Mouse (Mus musculus) left cerebral cortex, postnatal 14 days (tissue): ENCODE measurements around the gene Pakap. TPM values are rescaled to one million over a fixed set of nuclear protein-coding genes. Genes with fewer than 3 reads are reported as not detected.

Experiments
- DNase-seq, 2 experiments: peaks; one replicate each; pipeline ENCODE4 v3.0.0; 2021 to 2022; ENCODE audit warnings: low spot score in 2 of 2, mixed read lengths in 1 of 2
- intact Hi-C: fragments of 180-260 bp; cut with DNase I; formaldehyde crosslinking; loops from one replicate; pipeline ENCODE4 v1.15.1; 2025
- total RNA-seq, 2 experiments: library from RNA; stranded (reverse); gene quantifications; 2 replicates each; pipeline ENCODE4 v1.2.3; 2021

Gene Pakap
- total RNA-seq, 2 experiments from 2014 or later: 20.4 to 21.3 TPM

DNA sequence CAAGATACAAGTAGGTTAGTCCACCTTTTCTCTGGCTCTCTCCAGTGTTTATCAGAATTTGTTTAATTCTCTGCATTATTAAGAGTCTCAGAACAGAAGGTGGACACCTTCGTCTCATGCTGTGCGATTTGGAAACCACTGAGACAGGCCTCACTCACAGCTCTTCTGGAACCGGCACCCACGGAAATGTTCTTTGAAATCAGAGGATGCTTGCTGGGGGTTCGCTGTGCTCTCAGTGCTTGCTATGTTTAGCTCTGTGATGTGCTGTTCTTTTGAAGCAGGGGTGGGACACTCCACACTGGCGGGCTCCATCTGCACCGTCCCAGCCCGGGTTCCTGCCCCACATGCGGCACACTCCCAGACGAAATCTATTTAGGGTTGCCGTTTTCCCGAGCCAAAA, 88.4 kb downstream of the Pakap start:
- intact Hi-C loops: loop anchor here (1.0 kb wide), 1 partner anchor 17 kb away; no protein-coding TSS in a partner anchor

DNA sequence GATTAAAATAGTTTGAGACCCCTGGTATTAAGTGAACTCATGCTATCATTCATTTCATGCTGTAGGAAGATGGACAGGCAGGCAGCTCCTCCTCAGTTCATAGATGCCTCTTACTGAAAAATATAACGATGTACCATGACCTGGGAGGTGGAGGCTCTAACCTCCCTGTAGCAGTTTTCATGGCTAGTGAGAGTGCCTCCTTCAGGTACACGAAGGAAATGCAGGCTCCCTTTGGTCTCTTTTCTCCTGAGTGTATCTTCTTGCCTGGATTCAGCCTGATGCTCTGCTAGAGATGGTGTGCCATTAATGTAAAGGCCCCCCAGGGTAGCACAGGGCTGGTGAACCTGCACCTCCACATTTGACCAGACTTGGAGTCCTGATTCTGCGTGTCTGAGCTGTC, 88.9 kb downstream of the Pakap start:
- DNase-seq: no peak
- intact Hi-C loops: loop anchor here (1.0 kb wide), 1 partner anchor 18 kb away; no protein-coding TSS in a partner anchor

More for the DNA sequence above, 88.4 kb downstream of the Pakap start:
- DNase-seq: peak; percentile 59 to 60

DNA sequence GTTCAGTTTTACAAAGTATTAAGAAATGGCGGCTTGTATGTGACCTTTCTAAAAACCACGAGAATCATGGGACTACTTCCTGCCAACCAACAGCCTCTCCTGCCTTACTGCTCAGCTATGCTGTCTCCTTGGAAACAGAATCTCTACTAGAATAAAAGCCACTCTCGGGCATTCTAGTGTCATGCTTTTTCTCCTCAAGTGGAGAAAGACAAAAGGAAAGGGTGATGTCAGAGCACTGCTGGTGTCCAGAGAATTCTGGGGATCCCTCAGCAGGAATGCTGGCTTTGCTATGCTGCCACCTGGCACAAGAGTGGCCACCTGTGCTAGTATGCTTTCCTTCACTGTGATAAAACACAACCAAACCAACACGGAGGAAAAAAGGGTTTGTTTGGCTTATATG, 92.5 kb downstream of the Pakap start:
- intact Hi-C loops: no loop called here

DNA sequence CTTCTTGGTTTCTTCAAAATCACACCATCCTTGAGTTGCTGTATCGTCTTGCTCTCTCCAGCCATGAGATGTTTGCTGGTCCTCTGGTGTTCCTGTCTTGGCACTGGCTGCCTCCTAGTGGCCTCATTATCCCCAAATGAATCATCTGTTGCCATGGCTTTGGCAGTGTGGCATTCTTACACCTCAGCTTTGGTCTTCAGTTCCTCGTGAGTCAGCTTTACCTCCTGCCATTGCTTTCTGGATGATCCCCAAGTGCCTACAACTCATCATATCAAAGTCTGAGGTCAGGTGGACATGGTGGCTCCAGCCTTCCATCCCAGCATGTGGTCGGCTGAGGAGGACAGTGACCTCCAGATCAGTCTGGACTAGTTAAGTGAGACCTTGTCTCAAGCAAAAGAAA, 98.1 kb downstream of the Pakap start:
- intact Hi-C loops: no loop called here
- DNase-seq: no peak

More for the DNA sequence above, 92.5 kb downstream of the Pakap start:
- DNase-seq: peak in 1 of 2 experiments; percentile 48

DNA sequence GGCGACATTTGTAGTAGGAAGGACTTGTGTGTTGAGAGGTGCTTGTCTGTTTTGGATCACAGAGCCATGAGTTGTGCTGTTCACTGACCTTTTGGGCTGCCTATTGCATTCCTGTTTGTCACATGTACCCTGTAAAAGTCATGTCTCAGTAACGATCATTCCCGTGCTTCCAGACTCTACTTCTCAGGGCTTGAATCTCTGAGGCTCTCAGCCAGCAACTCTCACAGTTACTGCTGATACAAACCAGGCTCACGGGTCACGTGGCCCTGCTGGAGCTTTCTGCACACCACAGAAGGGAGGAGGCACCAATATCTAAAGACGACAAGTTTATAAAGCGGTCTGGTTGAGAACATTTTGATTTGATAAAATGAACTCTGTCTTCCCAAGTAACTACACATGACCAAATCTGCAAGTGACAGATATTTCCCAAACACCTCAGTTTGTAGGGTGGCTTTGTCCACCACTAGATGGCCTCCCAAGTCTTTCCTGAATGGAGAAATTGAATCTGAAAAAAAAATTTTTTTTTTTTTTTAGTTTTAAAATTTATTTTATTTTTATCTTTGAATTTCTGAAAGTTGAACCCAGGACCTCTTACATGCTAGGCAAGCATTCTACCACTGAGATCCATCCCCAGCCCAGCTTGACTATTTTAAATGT, 103.0 kb downstream of the Pakap start:
- no peak for DNase-seq
- intact Hi-C loops: loop anchor here (5.0 kb wide), 2 partner anchors 111 to 211 kb away; no protein-coding TSS in a partner anchor

DNA sequence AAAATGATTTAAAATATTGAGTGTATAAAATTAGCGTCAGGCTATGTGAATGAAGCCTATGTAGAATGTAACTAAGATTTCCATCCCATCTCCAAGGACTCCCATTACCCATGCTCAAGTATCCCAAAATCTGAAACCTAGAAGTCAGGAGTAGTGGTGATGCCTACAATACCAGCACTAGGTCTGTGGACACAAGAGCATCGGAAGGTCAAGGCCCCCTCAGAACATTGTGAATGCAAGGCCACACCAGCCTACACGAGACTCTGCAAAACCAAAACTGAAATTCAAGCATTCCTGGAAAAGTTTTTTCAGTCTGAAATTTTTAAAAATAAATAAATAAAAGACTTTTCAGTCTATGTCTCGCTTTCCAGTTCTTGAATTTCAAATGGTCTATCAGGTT, 104.6 kb downstream of the Pakap start:
- intact Hi-C loops: loop anchor here (5.0 kb wide), 2 partner anchors 110 to 210 kb away; no protein-coding TSS in a partner anchor
- DNase-seq: no peak

DNA sequence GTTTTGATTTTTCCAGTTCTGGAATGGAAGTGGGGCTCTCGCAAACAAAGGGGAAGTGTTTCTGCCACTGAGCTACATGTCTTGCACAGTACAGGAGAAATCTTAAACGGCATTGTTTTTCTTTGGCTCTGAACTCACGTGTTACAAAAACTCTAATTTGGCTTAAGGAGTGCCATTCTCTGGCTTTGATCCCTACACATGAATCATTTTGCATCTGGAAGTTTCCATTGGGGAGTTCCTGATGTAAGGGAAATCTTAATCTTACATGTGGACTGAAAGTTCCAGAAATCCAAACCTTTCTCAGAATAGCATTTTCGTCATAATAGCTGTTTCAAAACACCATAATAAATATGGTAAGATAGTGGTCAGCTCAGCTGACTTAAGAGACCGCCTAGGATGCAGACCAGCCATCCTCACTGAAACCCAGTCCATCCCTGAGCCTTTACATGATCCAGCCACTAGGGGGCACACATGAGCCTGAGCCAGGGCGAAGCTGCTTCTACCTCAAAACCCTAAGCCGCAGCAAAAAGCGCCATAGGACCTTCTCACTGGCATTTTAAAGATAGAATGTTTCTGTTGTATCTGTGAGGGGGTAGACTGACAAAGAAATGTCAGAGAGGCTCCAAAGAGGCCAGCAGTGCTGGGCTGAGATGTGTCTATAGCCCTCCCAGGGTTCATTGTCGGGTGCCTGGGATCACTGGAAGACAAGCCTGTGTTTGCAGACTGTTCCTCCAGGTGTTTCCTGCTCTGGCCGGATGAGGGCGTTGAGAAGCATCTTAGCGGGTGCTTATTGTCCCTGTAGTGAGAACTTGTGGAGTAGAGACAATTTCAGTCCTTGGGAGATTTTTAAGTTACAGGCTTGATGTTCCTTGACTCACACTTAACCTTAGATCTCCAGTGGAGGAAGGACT, 105.3 kb downstream of the Pakap start:
- intact Hi-C loops: loop anchor here (5.0 kb wide), 2 partner anchors 109 to 209 kb away; no protein-coding TSS in a partner anchor
- peak; percentile 84 to 89 for DNase-seq

DNA sequence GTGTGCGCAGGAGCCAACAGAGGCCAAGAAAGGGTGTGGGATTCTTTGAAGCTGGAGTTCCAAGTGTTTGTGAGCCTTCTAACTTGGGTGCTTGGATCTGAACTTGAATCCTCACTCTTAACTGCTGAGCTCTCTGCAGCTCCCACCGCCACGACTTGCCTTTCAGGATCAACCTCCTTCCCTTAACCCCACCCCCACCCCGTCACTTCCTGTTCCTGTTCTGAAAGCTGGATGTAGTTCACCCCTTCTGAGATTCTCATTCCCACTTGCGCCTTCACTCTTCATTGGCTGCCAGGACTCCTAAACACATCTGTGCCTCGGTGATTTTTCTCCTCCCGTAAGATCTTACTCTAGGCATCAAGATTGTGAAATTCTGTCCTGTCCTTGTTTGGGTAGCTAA, 106.4 kb downstream of the Pakap start:
- no peak for DNase-seq
- intact Hi-C loops: loop anchor here (5.0 kb wide), 2 partner anchors 108 to 208 kb away; no protein-coding TSS in a partner anchor

DNA sequence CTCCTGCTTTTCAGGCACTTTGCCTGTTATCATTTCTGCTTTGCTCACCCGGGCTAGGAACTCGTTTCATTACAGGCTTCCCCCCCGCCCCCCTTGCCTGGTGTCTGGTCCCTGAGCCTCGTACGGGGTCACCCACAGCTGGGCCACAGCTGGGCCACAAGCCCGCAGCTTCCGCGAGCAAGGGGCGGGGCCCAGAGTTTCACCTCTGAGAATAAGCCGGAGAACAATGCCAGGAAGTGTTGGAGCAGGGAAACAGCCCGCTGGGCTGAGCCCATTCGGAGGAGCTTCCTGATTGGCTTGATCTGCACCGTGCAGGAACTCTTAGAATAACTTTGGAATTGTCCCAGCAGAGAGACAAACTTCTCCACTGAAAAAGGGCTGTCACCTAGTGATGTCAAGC, 107.4 kb downstream of the Pakap start:
- no peak for DNase-seq
- intact Hi-C loops: no loop called here

DNA sequence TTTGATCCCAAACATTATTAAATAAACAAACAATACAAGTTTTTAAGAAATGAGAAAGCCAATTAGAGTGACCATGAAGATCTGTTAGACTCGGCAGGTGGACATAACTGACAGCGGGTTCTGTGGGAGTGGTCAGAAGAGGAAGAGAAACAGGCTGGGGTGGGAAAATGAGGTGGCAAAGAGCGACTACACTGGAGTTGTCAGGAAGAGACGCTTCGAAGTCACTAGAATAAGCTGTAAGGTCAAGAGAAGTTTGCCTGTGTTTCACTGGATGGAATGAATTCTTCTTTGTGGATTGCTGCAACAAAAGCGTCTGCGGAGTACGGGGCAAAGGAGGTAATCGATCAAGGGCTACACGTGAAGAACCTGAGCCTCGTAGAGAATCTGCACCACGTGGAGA, 109.9 kb downstream of the Pakap start:
- intact Hi-C loops: no loop called here
- no peak for DNase-seq

DNA sequence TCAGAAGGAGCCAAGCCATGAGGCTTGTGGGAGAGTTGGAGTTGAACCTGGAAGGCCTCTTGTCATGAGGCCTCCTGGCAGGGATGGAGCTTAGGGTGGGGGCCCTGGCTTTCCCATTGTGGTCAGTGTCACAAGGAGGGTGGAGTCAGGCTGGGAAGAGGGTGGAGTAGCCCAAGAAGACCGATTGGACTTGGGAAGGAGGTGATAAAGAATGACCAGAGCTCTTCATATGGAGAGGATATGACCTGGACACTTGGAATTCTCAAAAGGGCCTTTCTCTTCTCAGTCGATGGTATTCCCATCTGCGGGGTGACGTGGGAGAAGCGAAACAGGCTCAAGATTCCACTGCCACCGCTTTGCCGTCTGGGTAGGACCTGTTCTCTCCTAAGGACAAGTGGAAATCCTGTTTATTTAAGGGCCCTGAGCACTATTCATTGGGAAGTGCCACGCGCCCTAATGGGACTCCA, 111.0 kb downstream of the Pakap start:
- DNase-seq: no peak
- intact Hi-C loops: no loop called here

DNA sequence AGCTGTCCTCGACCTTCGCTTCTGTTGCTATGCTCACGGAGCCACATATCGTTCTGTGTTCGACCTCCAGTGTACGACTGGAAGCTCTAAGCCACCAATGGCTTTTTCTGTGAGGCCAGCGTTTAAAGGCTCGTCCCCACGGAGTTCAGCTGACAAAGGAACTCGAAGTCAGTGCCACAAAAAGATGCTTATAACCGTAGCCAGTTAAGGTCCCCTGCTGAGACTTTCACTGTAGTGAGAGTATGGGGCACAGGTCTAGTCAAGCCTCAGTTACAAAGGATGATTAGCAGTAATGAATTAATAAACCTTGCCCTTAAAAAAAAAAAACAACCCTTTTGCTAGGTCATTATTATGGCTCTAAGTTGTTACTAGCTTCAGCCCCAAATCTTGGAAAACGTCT, 112.2 kb downstream of the Pakap start:
- intact Hi-C loops: no loop called here

DNA sequence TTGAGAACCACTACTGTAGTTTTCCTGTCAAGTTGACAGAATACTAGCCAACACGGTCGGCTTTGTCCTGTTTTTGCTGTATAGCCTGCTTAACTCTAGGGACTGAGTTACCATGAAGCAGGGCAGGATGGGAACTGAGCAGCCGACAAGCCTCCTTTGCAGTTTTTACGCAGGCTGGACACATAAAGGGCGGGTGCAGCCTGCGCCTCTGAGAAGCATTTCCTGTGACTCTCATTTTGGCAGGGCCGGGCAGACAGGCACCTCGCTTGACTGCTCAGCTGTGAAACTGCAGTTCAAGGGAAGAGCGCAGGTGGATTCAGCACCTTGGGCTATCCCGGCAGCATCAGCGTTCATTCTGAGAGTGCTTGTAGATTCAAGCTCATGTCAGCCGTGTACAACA, 113.5 kb downstream of the Pakap start:
- DNase-seq: no peak
- intact Hi-C loops: no loop called here

More for the DNA sequence above, 112.2 kb downstream of the Pakap start:
- DNase-seq: no peak

DNA sequence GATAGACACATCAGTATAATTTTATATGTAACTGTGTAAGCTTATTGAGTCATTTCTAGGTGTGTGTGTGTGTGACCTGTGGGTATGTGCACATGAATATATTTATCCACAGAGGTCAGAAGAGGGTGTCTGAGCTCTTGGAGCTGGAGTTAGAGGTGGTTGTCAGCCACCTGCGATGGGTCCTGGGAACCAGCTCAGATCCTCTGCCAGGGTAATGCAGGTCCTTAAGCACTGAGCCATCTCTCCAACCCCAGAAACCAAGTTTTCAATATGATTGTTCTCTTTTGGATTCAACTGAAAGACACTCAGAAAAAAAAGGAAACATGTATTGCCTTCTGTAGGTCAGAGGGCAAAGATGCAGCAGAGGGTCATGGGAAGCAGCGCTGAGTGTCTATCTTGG, 114.4 kb downstream of the Pakap start:
- intact Hi-C loops: no loop called here

DNA sequence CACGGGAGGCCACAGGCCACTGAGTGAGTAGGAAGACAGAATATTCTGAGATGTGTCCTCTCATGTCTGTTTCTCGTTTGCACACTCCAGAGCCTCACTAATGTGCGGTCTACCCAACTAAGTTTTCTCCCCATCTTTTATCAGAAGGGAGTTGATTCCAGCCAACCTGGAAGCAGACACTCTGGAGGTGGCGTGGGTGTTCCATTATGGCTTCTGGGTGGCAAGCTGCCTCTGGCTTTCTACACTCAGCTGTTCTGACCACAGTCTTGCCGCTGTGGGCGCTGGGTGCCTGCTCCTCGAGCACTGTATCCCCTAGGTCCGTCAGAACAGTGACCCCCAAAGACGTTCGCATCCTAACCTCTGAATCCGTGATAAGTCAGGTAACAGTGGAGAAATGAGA, 115.0 kb downstream of the Pakap start:
- intact Hi-C loops: no loop called here
- DNase-seq: no peak

More for the DNA sequence above, 114.4 kb downstream of the Pakap start:
- DNase-seq: no peak

DNA sequence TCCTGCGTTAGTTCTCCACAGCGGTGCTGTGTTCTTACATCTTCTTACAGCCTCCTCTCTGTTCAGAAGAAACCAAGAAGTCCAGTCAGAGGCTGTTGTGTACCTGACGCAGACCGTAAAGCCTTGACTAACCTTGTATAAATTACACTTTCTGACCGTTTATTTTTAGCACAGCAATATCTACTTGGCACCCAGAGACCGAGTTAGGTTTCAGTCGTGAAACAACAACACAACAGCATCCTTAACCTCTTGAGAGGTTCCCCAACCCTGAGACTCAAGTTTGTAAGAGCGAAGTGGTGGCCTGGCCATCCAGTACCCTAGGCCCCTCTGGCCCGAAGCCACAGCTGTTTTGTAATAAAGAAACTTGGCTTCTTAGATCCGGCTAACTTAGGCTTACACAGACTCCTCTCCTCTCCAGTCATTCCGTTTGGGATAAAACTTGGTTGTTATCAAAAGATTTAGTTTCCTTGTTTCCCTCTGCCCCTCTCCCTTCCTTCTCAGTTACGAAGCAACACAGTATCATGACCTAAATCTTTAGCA, 116.8 kb downstream of the Pakap start:
- DNase-seq: no peak
- intact Hi-C loops: no loop called here

DNA sequence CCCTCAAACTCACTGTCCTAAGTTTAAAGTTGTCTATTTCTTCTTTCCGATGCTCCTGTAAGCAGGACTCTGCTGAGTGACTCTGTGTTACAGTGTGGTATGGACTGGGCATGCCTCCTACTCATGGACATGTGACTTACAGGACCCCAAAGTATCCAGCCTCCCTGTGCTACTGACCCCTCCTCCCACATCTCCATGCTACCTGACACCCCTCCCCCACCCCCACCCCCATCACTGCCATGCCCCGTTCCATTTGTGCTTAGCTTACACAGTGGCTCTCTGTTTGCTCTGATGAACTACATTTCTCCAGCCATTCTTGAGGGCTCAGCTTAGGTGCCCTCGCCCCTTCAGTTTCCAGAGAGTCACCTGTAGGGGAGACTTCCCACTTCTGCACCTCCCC, 118.8 kb downstream of the Pakap start:
- intact Hi-C loops: no loop called here
- DNase-seq: no peak

DNA sequence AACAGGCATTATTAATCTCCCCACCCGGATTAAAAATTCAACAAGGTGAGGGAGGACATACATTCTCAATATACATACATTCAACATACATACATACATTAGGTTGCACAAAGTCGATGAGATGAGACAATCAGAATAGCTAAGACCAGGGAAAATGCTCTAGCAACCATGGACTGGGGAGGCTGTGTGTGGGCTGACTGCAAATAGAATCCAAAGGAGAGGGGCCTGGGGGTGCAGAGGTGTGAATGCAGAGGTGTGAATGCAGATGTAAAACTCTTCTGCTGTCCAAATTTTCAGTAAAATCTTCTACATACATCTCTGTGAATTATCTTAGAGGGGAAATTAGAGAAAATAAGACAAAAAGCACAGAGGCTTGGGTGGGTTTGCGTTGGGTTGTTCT, 119.6 kb downstream of the Pakap start:
- peak in 1 of 2 experiments; percentile 45 for DNase-seq
- intact Hi-C loops: no loop called here

DNA sequence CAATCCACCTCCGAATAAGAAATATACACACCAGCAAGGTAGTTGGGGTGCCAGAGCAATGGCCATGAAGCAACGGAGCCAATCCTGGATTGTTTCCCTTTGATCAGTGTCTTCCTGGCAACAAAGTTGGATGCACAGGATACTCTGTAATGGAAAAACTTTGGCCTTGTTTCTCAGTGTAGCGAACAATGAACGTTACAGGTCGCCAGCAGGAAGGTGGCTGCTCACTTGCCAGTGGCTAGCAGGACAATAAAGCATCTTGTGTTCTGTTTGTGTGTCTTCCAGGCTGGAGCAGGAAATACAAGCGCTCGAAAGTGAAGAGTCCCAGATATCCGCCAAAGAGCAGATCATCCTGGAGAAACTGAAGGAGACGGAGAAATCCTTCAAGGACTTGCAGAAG, 120.2 kb downstream of the Pakap start:
- no peak for DNase-seq
- intact Hi-C loops: no loop called here

DNA sequence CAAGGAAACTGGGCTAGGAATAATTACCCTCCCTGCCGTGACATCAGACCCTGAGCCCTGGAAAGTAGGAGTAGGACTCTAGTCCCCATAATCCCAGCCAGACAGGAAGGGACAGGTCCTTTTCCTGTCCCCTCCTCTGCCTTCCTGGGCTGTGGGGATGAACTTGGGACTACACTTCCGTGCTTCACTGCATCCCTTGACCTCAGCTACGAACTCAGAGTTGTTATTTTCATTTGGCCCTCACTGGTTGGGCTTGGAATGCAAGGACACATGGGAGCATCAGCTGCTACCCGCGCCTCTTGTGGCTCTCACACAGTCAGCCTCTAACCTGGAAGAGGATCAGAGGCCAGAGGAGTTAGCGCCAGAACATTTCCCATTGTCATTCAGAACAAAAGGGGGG, 122.0 kb downstream of the Pakap start:
- DNase-seq: no peak
- intact Hi-C loops: no loop called here
